7 mouse cellular contexts compared by ENCODE assay signal in genomic region chr11:97029686-97030417, GRCm38 (mm10). TPM values are rescaled to one million over a fixed set of nuclear protein-coding genes. Genes with fewer than 3 reads are reported as not detected.
DNase-seq lines count a peak whose midpoint lies in the region; ATAC-seq lines count a peak whose summit lies in the region.

Gene Scrn2, plus strand, starts transcription at chr11:97029938.

- ATAC-seq in intestine, embryonic 16.5 days = peak; percentile 82
- peak; percentile 69; the same call in 1 of the 2 replicates for ATAC-seq in midbrain, embryonic 11.5 days (ENCODE audit: low FRiP score)

- no peaks in the 10 kb centered on the region for H3K27me3 ChIP-seq in intestine, embryonic 16.5 days (replicated peaks; ENCODE audit: control insufficient read depth, insufficient read depth, low read length)
- peaks cover 2% of the 10 kb centered on the region for H3K27me3 ChIP-seq in midbrain, embryonic 11.5 days (ENCODE audit: control insufficient read depth, insufficient read depth, low read length)

- 1% methylated on average over 25 of the region's 25 CpGs for WGBS in intestine, embryonic 16.5 days
- WGBS in midbrain, embryonic 11.5 days = 2% methylated on average over 25 of the region's 25 CpGs

- H3K4me2 ChIP-seq in intestine, embryonic 16.5 days (ENCODE audit: low read depth, low read length) = peak within 1 kb of the TSS; percentile 91
- H3K4me2 ChIP-seq in midbrain, embryonic 11.5 days = peak within 1 kb of the TSS; percentile 68

- H3K36me3 ChIP-seq in intestine, embryonic 16.5 days (ENCODE audit: control insufficient read depth, insufficient read depth, low read length) = no peaks in the 10 kb centered on the region
- no peaks in the 10 kb centered on the region for H3K36me3 ChIP-seq in midbrain, embryonic 11.5 days (ENCODE audit: control insufficient read depth, insufficient read depth, low read length)

- DNase-seq in adrenal gland, adult 2 months = peak; percentile 90
- peak; percentile 90 for DNase-seq in embryo, embryonic 11 days
- no peak for DNase-seq in gonadal fat pad, adult 2 months (ENCODE audit: low read depth)
- DNase-seq in left cerebral cortex, postnatal 4 days = peak; percentile 80
- peak; percentile 99 for DNase-seq in midbrain, embryonic 11.5 days (ENCODE audit: low spot score, missing footprints)
- peak; percentile 73 for DNase-seq in skeletal muscle tissue, adult 2 months (ENCODE audit: low read depth, low spot score)

- H3K4me1 ChIP-seq in intestine, embryonic 16.5 days (ENCODE audit: control insufficient read depth, insufficient read depth, low read length) = peaks cover 19% of the 10 kb centered on the region
- H3K4me1 ChIP-seq in midbrain, embryonic 11.5 days (ENCODE audit: control insufficient read depth, insufficient read depth, low read length) = peaks cover 19% of the 10 kb centered on the region

- H3K9me3 ChIP-seq in intestine, embryonic 16.5 days (ENCODE audit: control insufficient read depth, low read length) = no peaks in the 10 kb centered on the region
- H3K9me3 ChIP-seq in midbrain, embryonic 11.5 days (ENCODE audit: control insufficient read depth, low read length) = no peaks in the 10 kb centered on the region

- peak within 1 kb of the TSS; percentile 26 for H3K27ac ChIP-seq in intestine, embryonic 16.5 days (ENCODE audit: low read length)
- peak within 1 kb of the TSS; percentile 40; the same call in 1 of the 2 replicates for H3K27ac ChIP-seq in midbrain, embryonic 11.5 days (ENCODE audit: low read depth, low read length)

- peak within 1 kb of the TSS; percentile 75 for H3K9ac ChIP-seq in intestine, embryonic 16.5 days (ENCODE audit: low read depth, low read length)
- peak within 1 kb of the TSS; percentile 86 for H3K9ac ChIP-seq in midbrain, embryonic 11.5 days (ENCODE audit: low read length)

- intact Hi-C loops in left cerebral cortex, postnatal 4 days (cut with DNase I) = no loop called here

- peak within 1 kb of the TSS; percentile 66 for H3K4me3 ChIP-seq in intestine, embryonic 16.5 days (ENCODE audit: low read length)
- H3K4me3 ChIP-seq in midbrain, embryonic 11.5 days (ENCODE audit: low read depth, low read length) = peak within 1 kb of the TSS; percentile 61

RNA-seq across cellular contexts. Expression of gene Scrn2, which starts in this region (rescaled TPM):
- total RNA-seq in adrenal gland, adult 2 months (2021) = 10 to 100 TPM; 13.3 to 25.0 TPM
- 27.6 and 28.6 TPM in 2 replicates for polyA plus RNA-seq in adrenal gland, adult 2 months (2012; rRNA removed)
- polyA plus RNA-seq in gonadal fat pad, adult 2 months (2012; rRNA removed) = 19.6 and 21.0 TPM in 2 replicates
- 25.5 and 26.9 TPM in 2 replicates for polyA plus RNA-seq in intestine, embryonic 16.5 days (2015; fragmentation: Nextera tagmentation; extraction: Ambion mirVana)
- 1 to 10 TPM; 5.5 to 7.3 TPM for total RNA-seq in left cerebral cortex, postnatal 4 days (2021)
- polyA plus RNA-seq in midbrain, embryonic 11.5 days (2014; fragmentation: Nextera tagmentation; extraction: Ambion mirVana) = 21.3 and 22.1 TPM in 2 replicates
